Mouse (Mus musculus): ENCODE data around the gene C2cd5. TPM values are rescaled to one million over a fixed set of nuclear protein-coding genes. Genes with fewer than 3 reads are reported as not detected.
A peak's percentile ranks its signal among the peaks of the same experiment; 100 is the strongest.
"Not testable (repeated sequence)": the region's sequence is repeated elsewhere in the genome, so short reads cannot be mapped to it uniquely, and the experiment has no call there.

C2cd5 gene
- total RNA-seq (2021): 10 to 100 TPM in 1 of 2 experiments, 1 to 10 TPM in 1; 8.2 to 10.9 TPM
- long read RNA-seq, experiment 1: 0 reads
- long read RNA-seq, experiment 2, full-length matches to known transcripts: 2 of 10 reads
- long read RNA-seq, experiment 2, partial matches to known transcripts: 3 of 10 reads
- long read RNA-seq, experiment 2, other reads (novel, unspliced or antisense): 5 of 10 reads

- DNase-seq: peak; percentile 96
Measured at GRCm38 (mm10) chr6:143099681-143100382, at the start of gene C2cd5. Gene C2cd5 (minus strand): TSS chr6:143100141.

- DNase-seq: no peak
Measured at GRCm38 (mm10) chr6:143148868-143149267, 48.9 kb upstream of the C2cd5 start.

- peak; percentile 29 for DNase-seq
Measured at GRCm38 (mm10) chr6:143146756-143147155, 46.8 kb upstream of the C2cd5 start.

- no peak for DNase-seq
Measured at GRCm38 (mm10) chr6:143145051-143145450, 45.1 kb upstream of the C2cd5 start.

- DNase-seq: no peak
Measured at GRCm38 (mm10) chr6:143144556-143144955, 44.6 kb upstream of the C2cd5 start.

GRCm38 (mm10) chr6:143143775-143144273 is 43.9 kb upstream of the C2cd5 start:
- no peak for DNase-seq

- DNase-seq: no peak
Measured at GRCm38 (mm10) chr6:143143321-143143720, 43.4 kb upstream of the C2cd5 start.

GRCm38 (mm10) chr6:143142861-143143260 is 42.9 kb upstream of the C2cd5 start:
- no peak for DNase-seq

GRCm38 (mm10) chr6:143141624-143142592 is 42.0 kb upstream of the C2cd5 start:
- not testable (repeated sequence) for DNase-seq

GRCm38 (mm10) chr6:143140884-143141283 is 40.9 kb upstream of the C2cd5 start:
- DNase-seq: no peak

- DNase-seq: no peak
Measured at GRCm38 (mm10) chr6:143139417-143139816, 39.5 kb upstream of the C2cd5 start.

- no peak for DNase-seq
Measured at GRCm38 (mm10) chr6:143137341-143137740, 37.4 kb upstream of the C2cd5 start.

- DNase-seq: no peak
Measured at GRCm38 (mm10) chr6:143136688-143137087, 36.7 kb upstream of the C2cd5 start.

- no peak for DNase-seq
Measured at GRCm38 (mm10) chr6:143135097-143135496, 35.2 kb upstream of the C2cd5 start.

- DNase-seq: no peak
Measured at GRCm38 (mm10) chr6:143133150-143133549, 33.2 kb upstream of the C2cd5 start.

- no peak for DNase-seq
Measured at GRCm38 (mm10) chr6:143131895-143132652, 32.1 kb upstream of the C2cd5 start.

GRCm38 (mm10) chr6:143130411-143130810 is 30.5 kb upstream of the C2cd5 start:
- DNase-seq: no peak

GRCm38 (mm10) chr6:143129952-143130351 is 30.0 kb upstream of the C2cd5 start:
- no peak for DNase-seq

- no peak for DNase-seq
Measured at GRCm38 (mm10) chr6:143129466-143129865, 29.5 kb upstream of the C2cd5 start.

- no peak for DNase-seq
Measured at GRCm38 (mm10) chr6:143125721-143126120, 25.8 kb upstream of the C2cd5 start.

- no peak for DNase-seq
Measured at GRCm38 (mm10) chr6:143119325-143119724, 19.4 kb upstream of the C2cd5 start.

- no peak for DNase-seq
Measured at GRCm38 (mm10) chr6:143116779-143117178, 16.8 kb upstream of the C2cd5 start.

Data from gastrocnemius, postnatal 25 days (tissue).